Mouse (Mus musculus) Patski (cell line): ENCODE measurements around the gene Cmtm2b. TPM values are rescaled to one million over a fixed set of nuclear protein-coding genes. Genes with fewer than 3 reads are reported as not detected.

Source experiments
- ATAC-seq: fragments of 100-300 bp; one replicate; pipeline ENCODE4 v1.8.0; 2021
- CTCF ChIA-PET: fragments of 350-600 bp; sonication (Branson Sonifier 250); formaldehyde crosslinking; loops from one replicate; lab custom pipeline; 2022; ENCODE audit warnings: inconsistent platforms; lab: Charles Lee
- POLR2A ChIA-PET: fragments of 350-600 bp; sonication (Branson Sonifier 250); formaldehyde crosslinking; loops from one replicate; lab custom pipeline; 2022; ENCODE audit warnings: antibody characterized with exemption, inconsistent platforms; lab: Charles Lee
- DNase-seq: peaks from one replicate; pipeline ENCODE4 v3.0.0-alpha.2; 2011; ENCODE audit warnings: low read depth, low spot score
- H3K27me3 ChIP-seq: fragments of 371-371 bp; one replicate; pipeline ENCODE4 v1.5.1; 2021
- CTCF ChIP-seq: fragments of 100-300 bp; IDR thresholded peaks from one replicate; pipeline ENCODE4 v1.5.1; 2021
- in situ Hi-C: fragments of 300-500 bp; cut with MboI; formaldehyde crosslinking; loops from 3 replicates; pipeline ENCODE4 v1.11.1; 2018; ENCODE audit warnings: low pct_unique_long_range_greater_than_20kb, mixed read lengths
- polyA plus RNA-seq: library from polyadenylated mRNA; unstranded; gene quantifications from one replicate; pipeline ENCODE4 v1.2.3, GENCODE M21; 2021

Cmtm2b gene
- polyA plus RNA-seq, 1 experiment from 2014 or later, result not detected

DNA sequence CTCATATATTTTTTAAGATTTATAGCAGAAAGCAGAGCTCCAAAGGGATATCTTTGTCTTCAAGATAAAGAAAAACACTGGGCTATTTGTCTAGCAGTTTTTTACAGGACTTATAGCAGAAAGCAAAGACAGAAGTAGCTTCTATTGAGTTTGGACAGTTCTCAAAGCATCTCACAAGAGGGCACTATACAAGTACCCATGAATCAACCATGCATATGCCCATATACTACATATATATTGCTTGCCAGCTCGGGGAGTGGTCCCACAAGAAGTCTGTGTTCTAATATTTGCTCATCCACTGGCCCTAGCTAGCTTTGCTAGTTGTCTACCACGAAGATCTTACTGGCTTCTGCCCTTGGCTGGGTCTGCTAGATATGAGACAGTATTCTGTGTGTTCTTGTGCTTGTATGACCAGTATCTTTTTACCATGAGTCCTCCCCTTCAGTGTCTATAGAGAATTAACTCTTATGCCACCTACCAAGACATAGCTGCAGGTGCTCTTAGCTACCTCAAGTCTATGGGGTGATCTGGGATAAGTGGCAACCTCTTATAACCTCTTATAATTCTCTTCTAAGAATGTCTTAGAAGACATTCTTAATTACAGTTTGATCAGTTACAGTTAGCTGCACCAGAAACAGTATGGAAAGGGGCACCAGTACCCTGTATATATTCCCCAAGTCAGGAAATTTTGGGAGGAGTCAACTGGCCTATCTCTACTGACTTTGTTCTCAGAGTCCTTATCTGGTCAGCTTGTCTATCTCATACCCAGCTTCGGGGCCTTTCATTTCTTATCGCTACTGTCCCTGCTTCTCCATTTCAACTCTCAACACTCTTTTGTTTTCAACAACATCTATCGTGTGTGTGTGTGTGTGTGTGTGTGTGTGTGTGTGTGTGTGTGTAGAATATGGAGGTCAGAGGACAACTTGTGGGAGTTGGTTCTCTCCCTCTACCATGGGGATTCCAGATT is 10.9 kb downstream of the Cmtm2b start:
- CTCF ChIA-PET, result interaction anchor here (1.0 to 1.4 kb wide), 2 partner anchors 10 to 82 kb away, joined by 3 read pairs; no protein-coding TSS in a partner anchor
- DNase-seq (no peak), ATAC-seq (no peak)
- POLR2A ChIA-PET, result no interaction called here
- TF ChIP-seq CTCF, result peak; percentile 13
- in situ Hi-C loops, result loop anchor here (25.0 kb wide), 1 partner anchor 229 kb away; no protein-coding TSS in a partner anchor
- H3K27me3 ChIP-seq, result peaks cover 16% of the 10 kb centered on the region

DNA sequence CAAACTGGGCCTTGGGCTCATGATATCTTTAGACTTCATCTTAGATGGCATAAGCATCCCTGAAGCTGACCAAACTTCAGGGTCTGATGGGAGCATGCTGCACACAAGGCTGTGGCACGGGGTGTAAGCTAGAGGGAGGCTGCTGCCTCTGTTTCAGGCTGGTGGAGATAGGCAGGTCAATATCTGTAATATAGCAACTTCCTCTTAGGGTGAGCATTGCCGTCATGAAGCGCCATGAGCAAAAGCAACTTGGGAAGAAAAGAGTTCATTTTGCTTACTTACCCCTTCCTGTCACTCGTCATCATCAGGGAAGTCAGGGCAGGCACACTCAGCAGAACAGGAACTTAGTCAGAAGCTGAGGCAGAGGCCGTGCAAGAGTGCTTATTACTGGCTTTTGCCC is 11.8 kb downstream of the Cmtm2b start:
- DNase-seq, result no peak
- POLR2A ChIA-PET, result no interaction called here

DNA sequence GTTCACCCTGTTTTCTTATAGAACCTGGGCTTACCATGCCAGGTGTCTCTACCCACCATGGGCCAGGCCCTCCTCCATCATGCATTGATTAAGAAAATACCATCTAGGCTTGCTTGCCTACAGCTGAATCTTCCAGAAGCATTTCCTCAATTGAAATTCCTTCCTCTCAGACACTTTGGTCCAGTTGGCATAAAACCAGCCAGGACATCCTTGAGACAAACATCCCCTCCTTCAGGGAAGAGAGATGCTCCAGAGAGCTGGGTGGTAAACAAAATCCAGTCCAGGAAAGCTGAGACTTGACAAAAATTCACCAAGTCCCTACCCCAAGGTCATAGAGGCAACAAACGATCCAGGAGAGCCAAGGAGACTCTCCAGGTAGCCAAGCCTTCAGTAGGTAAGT is 12.2 kb downstream of the Cmtm2b start:
- DNase-seq (no peak), ATAC-seq (no peak)
- TF ChIP-seq CTCF, result no peak
- in situ Hi-C loops, result loop anchor here (25.0 kb wide), 1 partner anchor 228 kb away; no protein-coding TSS in a partner anchor
- H3K27me3 ChIP-seq, result peaks cover 12% of the 10 kb centered on the region
- CTCF ChIA-PET, result interaction anchor here (1.0 to 1.4 kb wide), 2 partner anchors 8 to 10 kb away, joined by 3 read pairs; no protein-coding TSS in a partner anchor
- POLR2A ChIA-PET, result no interaction called here

More for the DNA sequence above, 11.8 kb downstream of the Cmtm2b start:
- TF ChIP-seq CTCF, result no peak
- peaks cover 14% of the 10 kb centered on the region for H3K27me3 ChIP-seq
- CTCF ChIA-PET, result interaction anchor here (1.0 to 1.4 kb wide), 2 partner anchors 9 to 11 kb away, joined by 3 read pairs; no protein-coding TSS in a partner anchor
- in situ Hi-C loops, result loop anchor here (25.0 kb wide), 1 partner anchor 229 kb away; no protein-coding TSS in a partner anchor
- ATAC-seq, result no peak

DNA sequence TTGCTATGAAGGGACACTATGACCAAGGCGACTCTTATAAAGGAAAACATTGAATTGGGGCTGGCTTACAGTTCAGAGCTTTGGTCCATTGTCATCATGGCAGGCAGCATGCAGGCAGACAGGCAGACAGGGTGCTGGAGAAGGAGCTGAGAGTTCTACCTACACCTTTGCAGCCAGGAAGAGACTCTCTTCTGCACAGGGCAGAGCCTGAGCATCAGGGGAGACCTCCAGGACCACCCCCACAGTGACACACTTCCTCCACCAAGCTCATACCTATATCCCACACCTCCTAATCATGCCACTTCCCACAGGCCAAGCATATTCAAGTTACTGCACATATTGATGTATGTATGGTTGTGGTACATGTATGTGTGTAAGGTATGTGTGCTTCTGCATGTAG is 14.8 kb downstream of the Cmtm2b start:
- ChIA-PET CTCF (no interaction called here), POLR2A (no interaction called here)
- in situ Hi-C loops, result loop anchor here (25.0 kb wide), 1 partner anchor 225 kb away; no protein-coding TSS in a partner anchor
- ATAC-seq, result no peak
- no peak for DNase-seq
- TF ChIP-seq CTCF, result no peak
- peaks cover 6% of the 10 kb centered on the region for H3K27me3 ChIP-seq

DNA sequence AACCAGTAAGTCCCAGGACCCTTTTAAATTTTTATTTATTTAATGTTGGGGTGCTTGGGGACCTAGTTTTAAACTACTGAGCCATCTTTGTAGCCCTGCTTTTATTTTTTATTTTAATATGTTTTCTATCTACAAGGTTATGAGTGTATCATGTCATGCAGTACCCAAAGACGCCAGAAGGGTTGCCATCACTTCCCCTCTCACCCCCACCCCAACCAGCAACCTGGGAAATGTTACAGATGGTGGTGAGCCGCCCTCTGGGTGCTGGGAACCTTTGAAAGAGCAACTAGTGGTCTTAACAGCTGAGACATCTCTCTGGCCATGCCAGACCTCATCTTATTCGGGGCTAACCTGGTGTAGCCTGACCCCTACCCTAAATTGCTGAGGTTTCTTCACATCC is 15.9 kb downstream of the Cmtm2b start:
- peaks cover 3% of the 10 kb centered on the region for H3K27me3 ChIP-seq
- ChIA-PET POLR2A (no interaction called here), CTCF (no interaction called here)
- ATAC-seq, result no peak
- DNase-seq, result no peak
- in situ Hi-C loops, result loop anchor here (25.0 kb wide), 1 partner anchor 224 kb away; no protein-coding TSS in a partner anchor
- no peak for TF ChIP-seq CTCF

DNA sequence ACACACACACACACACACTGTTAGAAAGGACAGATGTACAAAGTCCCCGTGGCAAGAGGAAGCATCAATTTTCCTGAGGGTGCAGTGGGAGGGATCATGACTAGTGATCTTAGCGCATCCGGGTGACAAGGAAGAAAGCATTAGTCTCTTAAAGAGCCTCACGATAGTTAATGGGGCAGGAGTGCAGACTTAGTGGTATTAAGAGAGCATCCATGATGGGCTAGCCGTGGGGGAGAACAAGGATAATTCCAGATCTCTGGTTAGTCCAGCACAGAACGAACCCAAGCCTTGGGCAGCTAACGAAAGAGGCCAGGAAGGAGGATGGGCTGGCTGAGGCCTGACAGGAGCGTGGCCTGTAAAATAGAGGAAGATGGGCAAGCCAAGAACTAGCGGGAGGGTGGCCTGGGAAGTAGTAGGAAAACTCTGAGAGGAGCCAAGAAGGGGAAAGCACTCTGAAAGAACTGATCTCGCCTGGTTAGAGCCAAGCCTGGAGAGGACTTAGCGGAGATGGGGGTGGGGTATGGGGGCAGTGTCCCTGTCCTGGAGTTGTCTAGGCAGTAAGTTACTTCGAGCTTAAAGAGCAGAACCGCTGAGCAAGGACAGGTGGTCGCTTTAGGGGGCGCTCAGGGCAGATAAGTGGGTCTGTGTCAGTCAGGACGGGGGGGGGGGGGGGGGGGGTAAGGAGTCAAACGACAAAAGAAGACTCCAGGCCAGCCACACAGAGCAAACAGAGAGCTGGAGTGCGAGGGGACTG is 17.4 kb downstream of the Cmtm2b start, which contains the start of gene Cmtm3:
Cmtm3 (plus strand) TSS at position 182 of the 754 bp plus-strand sequence.
- no peak for TF ChIP-seq CTCF
- ChIA-PET POLR2A (no interaction called here), CTCF (no interaction called here)
- ATAC-seq, result no peak
- no peaks in the 10 kb centered on the region for H3K27me3 ChIP-seq
- in situ Hi-C loops, result loop anchor here (25.0 kb wide), 1 partner anchor 223 kb away; no protein-coding TSS in a partner anchor
- no peak for DNase-seq

DNA sequence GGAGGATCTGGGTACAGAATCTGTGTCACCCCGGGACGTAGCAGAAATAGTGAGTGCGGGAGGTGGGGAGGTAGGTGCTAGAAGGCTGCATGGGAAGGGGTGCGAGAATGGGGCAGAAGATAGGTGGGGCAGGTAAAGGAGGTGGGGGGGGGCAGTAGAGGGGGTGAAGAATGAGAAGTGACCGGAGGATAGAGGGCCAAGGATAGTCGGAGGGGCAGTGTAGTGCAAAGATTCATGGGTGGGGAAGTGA is 17.9 kb downstream of the Cmtm2b start:
- CTCF ChIA-PET, result no interaction called here
- TF ChIP-seq CTCF, result no peak
- H3K27me3 ChIP-seq, result no peaks in the 10 kb centered on the region
- POLR2A ChIA-PET, result no interaction called here
- no peak for DNase-seq
- no peak for ATAC-seq
- in situ Hi-C loops, result loop anchor here (5.0 to 25.0 kb wide), 4 partner anchors 62 to 222 kb away; partner anchors contain the start of gene Dync1li2

DNA sequence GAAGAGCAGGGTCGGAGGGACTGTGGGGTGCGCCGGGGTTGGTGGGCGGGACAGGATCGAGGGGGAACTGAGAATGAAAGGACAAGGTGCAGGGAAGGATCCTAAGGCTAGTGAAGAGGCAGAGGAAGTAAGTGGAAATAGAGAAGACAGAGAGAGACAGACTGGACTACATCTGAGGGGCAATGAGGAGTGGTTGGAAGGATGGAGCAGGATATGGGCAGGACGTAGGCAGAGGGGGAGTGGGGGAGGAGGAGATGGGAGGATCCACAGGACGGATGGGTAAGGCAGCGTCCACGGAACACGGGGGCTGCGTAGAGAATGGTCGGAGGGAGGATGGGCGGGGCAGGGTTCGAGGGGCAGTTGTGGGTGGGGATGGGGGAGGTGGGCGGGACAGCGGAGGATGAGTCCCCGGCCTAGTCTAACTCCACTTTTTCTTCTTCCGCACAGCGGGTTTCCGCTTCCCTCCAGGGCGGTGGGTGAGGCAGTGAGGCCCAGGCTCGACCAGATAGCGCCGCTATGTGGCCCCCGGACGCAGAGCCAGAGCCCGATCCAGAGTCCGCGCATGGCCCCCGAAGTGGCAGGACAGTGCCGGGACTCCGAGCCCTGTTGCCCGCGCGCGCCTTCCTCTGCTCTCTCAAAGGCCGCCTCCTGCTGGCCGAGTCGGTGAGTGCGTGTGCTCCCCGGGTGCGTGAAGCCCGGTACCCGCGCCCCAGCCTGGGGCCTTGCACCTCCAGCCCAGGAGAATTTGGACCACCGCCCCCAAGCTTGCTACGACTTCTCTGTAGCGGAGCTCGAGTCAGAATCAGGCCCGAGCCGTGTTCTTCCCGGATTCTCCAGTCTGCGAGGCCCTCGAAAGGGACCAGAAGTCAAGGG is 18.4 kb downstream of the Cmtm2b start:
- no peak for TF ChIP-seq CTCF
- DNase-seq (peak; percentile 19), ATAC-seq (peak; percentile 64)
- H3K27me3 ChIP-seq, result no peaks in the 10 kb centered on the region
- ChIA-PET CTCF (interaction anchor here (0.8 kb wide), 1 partner anchor 71 kb away, joined by 3 read pairs; no protein-coding TSS in a partner anchor), POLR2A (interaction anchor here (0.8 kb wide), 1 partner anchor 102 kb away, joined by 4 read pairs; the partner anchor contains the start of gene Dync1li2)
- in situ Hi-C loops, result loop anchor here (5.0 to 25.0 kb wide), 4 partner anchors 62 to 222 kb away; partner anchors contain the start of gene Dync1li2

DNA sequence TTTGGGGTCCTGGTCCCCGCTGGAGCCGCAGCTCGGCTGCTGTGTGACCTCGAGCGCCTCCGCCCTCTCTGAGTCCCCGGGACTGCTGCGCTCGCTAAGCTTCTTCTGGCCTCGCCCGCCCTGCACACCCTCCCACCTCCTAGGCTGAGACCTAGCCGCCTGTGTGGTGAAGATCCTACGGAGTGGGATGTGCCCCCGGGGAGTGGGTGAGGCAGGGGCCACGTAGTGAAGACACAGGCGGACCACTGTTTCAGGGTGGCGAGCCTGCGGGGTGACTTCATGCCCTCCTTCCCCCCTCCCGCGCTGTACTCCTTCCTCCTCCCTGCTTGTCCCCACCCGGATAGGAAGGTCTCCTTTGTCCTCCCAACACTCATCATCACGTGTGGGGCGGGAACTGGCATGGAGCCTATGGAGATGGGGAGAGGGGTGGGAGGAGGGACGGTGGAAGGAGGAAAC is 19.1 kb downstream of the Cmtm2b start:
- H3K27me3 ChIP-seq, result no peaks in the 10 kb centered on the region
- no peak for TF ChIP-seq CTCF
- ATAC-seq (peak; percentile 61), DNase-seq (peak; percentile 49)
- CTCF ChIA-PET, result interaction anchor here (0.8 to 1.1 kb wide), 2 partner anchors 70 to 102 kb away, joined by 3 to 4 read pairs; partner anchors contain the start of gene Dync1li2
- in situ Hi-C loops, result loop anchor here (5.0 to 25.0 kb wide), 4 partner anchors 61 to 221 kb away; partner anchors contain the start of gene Dync1li2
- POLR2A ChIA-PET, result interaction anchor here (0.8 kb wide), 1 partner anchor 102 kb away, joined by 4 read pairs; the partner anchor contains the start of gene Dync1li2
